Mouse (Mus musculus): ENCODE measurements around the gene Zfp933.
A peak's percentile ranks its signal among the peaks of the same experiment; 100 is the strongest.
"Not testable (repeated sequence)": the region's sequence is repeated elsewhere in the genome, so short reads cannot be mapped to it uniquely, and the experiment has no call there.

The Zfp933 gene

DNA sequence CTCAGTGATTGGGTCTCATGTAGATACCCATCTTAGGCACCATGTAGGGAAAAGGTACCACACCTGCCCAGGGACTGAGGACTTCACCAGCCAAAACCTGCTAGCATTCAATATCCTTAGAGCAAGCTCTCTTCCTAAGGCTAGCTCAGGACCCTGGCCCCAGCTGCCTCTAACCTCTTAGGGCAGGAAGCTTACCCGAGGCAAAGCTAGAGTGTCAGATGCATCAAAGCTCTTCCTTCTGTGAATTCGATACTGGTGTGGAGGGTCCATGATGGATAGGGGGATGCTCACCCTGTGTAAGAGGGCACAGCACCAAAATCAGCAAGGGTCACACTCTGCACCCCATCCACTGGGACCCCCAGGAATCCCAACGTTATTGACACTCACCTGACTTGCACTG, 13.9 kb upstream of the Zfp933 start:
- no peak for DNase-seq (ENCODE audit: low spot score)

DNA sequence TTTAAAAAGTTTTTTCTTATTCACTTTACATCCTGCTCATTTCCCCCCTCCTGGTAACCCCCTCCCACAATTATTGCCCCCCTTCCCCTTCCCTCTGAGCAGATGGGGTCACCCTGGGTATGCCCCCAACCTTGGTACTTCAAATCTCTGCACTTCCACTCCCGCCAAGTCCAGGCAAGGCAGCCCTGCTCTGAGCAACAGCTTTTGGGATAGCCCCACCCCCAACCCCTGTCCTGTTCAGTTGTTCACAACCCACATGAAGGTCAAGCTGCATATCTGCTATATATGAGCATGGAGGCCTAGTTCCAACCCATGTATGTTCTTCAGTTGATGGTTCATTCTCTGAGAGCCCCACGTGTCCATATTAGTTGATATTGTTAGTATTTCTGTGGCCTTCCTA, 2.6 kb upstream of the Zfp933 start:
- no peak for DNase-seq (ENCODE audit: low spot score)

DNA sequence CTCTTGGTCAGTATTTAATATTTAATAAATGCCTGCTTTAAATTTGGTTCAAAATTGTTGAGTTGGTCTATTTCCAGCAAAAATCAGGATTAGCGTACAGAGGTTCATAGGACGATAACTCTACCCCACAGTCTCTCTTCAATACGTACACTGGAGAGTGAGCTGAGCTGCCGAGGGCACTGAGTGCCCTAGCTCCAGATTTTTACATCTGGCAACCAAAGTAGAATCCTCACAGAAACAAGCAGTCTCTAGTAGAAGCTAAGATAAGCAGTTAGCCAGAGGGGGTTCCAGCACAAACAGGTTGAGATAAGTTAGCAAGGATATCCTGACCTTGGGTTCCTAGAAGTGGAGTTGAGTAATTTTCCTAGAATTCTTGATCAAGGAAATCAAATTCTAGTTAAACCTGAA, 422 bp upstream of the Zfp933 start:
- DNase-seq (ENCODE audit: low spot score) = no peak

DNA sequence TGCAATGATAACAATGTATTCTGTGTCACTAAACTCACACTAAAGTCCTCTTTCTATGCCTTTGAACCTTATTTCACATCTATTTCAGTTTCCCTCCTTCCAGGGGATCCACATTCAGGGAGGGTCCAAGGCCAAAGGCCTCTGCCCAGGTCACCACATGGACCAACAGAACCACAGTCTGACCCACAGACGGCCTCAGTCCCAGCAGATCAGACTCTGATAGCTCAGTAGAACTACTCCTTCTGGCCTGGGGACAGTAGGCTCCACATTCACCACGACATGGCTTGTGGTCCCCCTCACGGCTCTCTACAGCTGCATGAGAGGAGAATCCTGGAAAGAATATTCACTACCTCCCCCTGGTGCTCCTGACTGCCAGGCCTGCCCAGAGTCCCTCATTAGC, 5.3 kb downstream of the Zfp933 start:
- no peak for DNase-seq (ENCODE audit: low spot score)

DNA sequence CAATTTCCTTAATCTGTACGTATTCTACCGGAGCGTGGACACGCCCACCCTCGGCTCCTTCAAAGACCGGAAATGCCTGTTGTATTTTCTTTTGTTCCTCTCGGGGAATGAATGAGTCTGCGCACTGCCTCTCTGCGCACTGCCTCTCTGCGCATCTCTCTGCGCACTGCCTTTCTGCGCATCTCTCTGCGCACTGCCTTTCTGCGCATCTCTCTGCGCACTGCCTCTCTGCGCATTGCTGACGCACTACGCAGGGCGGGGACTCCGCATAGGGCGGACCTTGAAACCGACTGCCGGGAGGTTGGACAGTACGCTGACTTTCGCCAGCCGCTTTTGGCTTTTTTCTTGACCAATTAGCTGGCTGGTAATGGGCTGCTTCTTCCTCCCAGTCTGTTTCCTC, 8.9 kb downstream of the Zfp933 start:
- peak; percentile 25 for DNase-seq (ENCODE audit: low spot score)

DNA sequence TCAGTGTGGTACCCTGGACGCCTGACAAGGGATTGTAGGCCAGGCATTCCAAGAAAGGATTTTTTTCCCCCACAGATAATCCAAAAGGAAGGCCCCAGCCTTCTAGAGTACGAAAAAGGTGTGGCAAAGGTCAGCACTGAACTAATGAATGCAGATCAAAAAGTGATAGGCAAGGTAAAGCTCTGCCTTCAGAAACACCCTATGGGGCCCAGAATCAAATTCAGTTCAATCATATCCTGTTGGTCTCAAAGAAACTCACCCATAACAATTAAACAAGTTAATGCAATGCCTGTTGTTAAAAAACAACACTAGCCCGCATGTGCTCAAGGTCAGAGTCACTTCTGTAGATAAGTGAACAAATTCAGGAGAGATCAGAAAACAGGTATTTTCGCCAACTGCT, 23.8 kb downstream of the Zfp933 start:
- no peak for DNase-seq (ENCODE audit: low spot score)

DNA sequence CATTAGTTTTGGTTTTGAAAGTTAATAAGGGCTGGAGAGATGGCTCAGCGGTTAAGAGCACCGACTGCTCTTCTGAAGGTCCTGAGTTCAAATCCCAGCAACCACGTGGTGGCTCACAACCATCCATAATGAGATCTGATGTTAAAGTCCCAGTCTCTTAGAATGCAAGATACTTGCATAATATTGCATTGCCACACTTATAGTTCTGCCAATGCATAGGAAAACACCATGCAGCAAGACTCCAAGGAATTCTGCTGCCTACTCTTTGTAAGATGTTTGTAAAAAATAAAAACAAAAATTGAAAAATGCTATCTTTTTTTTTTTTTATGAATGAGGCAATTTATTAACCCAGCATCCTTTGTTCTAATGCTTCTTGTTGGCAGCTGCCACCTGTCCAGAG, 26.8 kb downstream of the Zfp933 start:
- DNase-seq (ENCODE audit: low spot score) = not testable (repeated sequence)

DNA sequence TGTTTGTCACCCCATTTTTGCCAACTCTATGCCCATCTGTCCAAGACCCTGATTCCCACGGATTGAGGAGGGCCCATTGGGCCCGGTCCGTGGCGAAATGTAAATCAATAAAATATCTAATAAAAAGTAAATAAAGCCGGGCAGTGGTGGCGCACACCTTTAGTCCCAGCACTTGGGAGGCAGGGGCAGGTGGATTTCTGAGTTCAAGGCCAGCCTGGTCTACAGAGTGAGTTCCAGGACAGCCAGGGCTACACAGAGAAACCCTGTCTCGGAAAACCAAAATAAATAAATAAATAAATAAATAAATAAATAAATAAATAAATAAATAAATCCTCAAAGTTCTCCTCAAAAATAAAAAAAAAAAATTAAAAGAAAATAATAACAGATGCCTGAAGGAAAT, 28.5 kb downstream of the Zfp933 start:
- not testable (repeated sequence) for DNase-seq (ENCODE audit: low spot score)

DNA sequence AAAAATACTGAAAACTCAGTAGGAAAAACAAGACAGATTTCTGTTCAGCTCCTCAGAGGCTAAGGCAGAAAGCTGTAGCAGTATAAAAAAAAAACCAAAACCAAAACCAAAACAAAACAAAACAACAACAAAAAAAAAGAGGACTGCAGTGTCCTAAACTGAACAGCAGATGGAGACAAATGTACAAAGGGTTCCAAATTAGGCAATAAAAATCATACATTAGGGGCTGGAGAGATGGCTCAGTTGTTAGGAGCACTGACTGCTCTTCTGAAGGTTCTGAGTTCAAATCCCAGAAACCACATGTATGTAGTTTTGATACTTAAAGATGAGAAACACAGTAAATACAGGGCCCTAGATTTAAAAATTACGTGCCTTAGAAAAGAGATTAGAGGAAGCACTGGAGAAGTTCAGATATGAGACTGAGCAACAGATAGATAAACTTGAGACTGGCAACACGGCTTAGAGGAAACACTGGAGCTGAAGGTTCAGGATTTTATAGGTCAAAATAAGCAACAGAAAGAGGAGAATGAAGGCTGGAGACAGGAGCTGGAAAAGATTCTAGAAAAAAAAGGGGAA, 33.5 kb downstream of the Zfp933 start:
- DNase-seq (ENCODE audit: low spot score) = no peak

DNA sequence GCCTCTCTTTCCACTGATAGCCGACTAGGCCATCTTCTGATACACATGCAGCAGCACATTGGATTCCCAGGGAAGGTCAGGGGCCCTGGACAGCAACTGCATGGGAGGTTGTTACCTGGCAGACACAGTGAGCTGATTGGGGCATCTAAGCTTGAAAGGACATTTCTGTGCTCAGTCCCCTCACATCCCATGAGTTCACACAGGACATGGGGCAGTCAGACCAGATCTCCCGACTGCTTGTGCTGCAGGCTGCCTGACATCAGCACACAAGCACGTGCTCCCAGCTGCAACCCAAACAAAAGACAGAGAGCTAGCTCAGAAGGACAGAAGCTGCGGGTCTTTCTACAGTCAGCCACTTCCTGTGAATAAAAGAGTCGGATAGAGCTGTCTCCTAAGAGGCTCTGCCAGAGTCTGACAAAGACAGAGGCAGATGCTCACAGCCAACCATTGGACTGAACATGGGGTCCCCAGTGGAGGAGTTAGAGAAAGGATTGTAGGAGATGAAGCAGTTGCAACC, 34.9 kb downstream of the Zfp933 start:
- DNase-seq (ENCODE audit: low spot score) = no peak

DNA sequence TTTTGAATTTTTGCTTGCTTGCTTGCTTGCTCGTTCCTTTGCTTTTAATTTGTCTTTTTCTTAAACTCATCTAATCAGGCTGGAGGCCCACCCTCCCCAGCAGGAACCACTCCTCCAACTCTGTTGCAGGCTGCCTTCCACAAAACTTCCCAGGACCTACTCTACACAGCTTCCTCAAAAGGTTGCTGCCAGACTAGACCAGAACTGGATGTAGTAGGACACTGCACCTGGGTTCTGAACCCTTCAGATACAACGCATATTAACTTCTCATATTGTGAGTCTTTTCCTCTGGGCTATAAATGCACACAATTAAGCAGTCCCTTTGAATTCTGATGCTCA, 38.2 kb downstream of the Zfp933 start:
- not testable (repeated sequence) for DNase-seq (ENCODE audit: low spot score)

DNA sequence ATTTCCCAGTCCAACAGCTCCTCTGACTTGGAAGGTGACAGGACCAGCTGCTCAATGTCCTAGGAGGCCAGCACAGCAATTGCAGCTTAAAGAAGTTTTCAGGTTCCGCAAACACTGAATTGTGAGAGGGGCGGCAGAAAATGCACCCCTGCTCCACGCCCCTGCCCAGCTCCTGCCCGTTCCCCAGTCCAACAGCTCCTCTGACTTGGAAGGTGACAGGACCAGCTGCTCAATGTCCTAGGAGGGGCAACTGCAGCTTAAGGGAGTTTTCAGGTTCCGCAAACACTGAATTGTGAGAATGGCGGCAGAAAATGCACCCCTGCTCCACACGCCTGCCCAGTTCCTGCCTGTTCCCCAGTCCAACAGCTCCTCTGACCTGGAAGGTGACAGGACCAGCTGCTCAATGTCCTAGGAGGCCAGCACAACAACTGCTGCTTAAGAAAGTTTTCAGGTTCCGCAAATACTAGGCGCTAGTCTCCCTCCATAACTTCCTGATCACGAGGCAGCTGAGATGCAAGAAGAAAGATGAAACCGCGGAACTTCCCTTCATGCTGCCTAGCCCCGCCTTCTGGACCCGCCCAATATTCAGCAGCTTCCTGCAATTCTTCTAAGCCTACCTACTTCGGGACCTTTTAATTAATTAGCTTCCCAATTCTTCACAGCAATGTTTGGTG, 38.7 kb downstream of the Zfp933 start, which contains the start of gene Zfp984:
Gene Zfp984, minus strand, starts transcription at position 497 of the 674 bp plus-strand sequence.
- not testable (repeated sequence) for DNase-seq (ENCODE audit: low spot score)

DNA sequence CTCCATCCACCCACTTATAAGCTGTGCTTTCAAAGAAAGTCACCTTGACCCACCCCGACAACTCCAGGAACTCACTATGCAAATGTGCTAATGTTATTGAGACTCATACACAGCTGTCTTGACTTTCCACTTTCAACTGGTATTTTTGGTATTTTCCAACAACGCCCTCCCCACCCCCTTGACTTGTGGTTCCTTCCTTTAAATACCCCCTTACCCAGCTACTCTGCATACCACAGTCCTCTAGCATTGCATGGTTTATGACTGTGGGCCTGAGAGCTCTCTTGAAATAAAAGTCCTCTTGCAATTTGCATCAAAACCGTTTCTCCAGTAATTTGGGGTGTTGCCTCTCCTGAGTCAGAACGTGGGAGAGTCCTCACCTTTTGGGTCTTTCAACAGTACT, 39.7 kb downstream of the Zfp933 start:
- not testable (repeated sequence) for DNase-seq (ENCODE audit: low spot score)

DNA sequence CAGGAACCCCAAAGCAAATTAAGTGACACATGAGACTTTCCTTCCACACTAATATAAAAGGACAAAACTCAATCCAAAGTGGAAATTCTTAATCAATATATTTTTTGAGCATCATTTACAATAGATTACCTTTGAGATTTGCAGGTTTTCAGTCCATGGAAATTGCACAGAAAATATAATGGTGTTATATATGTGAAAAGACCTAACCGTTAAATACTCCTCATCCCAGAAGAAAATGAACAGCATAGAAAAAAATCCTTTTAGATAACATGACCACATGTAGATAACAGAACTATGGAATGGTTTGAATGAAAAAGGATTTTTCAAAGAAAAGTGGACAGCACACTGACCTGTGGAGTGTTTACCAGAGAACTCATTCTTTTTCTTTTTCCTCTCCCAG, 52.9 kb downstream of the Zfp933 start:
- DNase-seq (ENCODE audit: low spot score) = not testable (repeated sequence)

DNA sequence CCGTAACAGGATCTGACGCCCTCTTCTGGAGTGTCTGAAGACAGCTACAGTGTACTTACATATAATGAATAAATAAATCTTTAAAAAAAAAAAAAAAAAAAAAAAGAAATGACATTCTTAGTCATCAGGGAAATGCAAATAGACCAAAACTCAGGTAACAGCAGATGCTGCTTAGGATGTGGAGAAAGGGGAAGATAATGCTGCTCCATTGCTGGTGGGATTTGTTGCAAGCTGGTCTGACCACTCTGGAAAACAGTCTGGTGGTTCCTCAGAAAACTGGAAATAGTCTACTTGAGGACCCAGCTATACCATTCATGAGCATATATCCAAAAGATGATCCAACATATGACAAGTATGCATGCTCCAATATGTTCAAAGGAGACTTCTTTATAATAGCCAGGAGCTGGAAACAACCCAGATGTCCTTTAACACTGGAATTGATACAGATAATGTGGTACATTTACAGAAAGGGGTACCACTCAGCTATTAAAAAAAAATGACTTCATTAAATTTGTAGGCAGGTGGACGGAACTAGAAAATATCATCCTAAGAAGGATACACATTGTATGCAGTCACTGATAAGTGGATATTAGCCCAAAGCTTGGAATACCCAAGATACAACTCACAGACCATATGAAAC, 54.0 kb downstream of the Zfp933 start:
- not testable (repeated sequence) for DNase-seq (ENCODE audit: low spot score)

DNA sequence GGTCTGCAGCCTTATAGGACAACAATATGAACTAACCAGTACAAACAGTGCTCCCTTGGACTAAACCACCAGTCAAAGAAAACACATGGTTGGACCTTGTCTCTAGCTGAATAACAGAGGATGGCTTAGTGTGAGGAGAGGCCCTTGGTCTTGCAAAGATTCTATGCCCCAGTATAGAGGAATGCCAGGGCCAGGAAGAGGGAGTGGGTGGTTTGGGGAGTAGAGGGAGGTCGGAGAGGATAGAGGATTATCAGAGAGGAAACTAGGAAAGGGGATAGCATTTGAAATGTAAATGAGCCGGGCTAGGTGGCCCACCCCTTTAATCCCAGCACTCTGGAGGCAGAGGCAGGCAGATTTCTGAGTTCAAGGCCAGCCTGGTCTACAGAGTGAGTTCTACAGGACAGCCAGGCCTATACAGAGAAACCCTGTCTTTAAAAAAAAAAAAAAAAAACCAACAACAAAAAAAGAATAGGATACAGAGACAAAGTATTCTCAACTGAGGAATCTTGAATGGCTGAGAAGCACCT, 54.7 kb downstream of the Zfp933 start:
- not testable (repeated sequence) for DNase-seq (ENCODE audit: low spot score)

DNA sequence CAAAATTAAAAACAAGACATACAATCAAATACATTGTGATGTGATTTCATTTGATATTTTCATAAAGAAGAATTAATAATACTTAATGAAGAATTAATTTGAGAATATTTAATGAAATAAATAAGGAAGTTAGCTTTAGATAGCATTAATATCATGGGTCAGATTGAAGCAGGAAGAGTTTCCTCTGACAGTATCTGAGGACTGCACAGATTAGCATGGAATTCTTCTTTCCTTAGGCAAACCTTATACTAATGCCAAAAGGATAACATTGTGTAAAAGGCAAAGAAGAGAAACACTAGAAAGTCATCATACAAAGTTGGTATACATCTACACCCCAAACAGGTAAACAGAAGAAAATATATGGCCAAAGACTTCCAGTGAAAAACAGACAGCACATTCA, 56.4 kb downstream of the Zfp933 start:
- not testable (repeated sequence) for DNase-seq (ENCODE audit: low spot score)
